Mouse (Mus musculus): ENCODE measurements around the gene Als2cr12.
A peak's percentile ranks its signal among the peaks of the same experiment; 100 is the strongest.
"Not testable (repeated sequence)": the region's sequence is repeated elsewhere in the genome, so short reads cannot be mapped to it uniquely, and the experiment has no call there.

Als2cr12 gene

GRCm38 (mm10) chr1:58695810-58696209 is at the start of gene Als2cr12:
Als2cr12 (minus strand) TSS chr1:58695989.
- DNase-seq (ENCODE audit: low spot score): not testable (repeated sequence)

- no peak for DNase-seq (ENCODE audit: low spot score)
These were observed 48.9 kb upstream of the Als2cr12 start for GRCm38 (mm10) chr1:58744645-58745044.

GRCm38 (mm10) chr1:58743252-58743651 is 47.5 kb upstream of the Als2cr12 start:
- DNase-seq (ENCODE audit: low spot score): no peak

- no peak for DNase-seq (ENCODE audit: low spot score)
These were observed 46.8 kb upstream of the Als2cr12 start for GRCm38 (mm10) chr1:58742571-58743021.

GRCm38 (mm10) chr1:58739529-58739928 is 43.7 kb upstream of the Als2cr12 start:
- no peak for DNase-seq (ENCODE audit: low spot score)

- DNase-seq (ENCODE audit: low spot score): no peak
These were observed 41.2 kb upstream of the Als2cr12 start for GRCm38 (mm10) chr1:58736968-58737367.

- no peak for DNase-seq (ENCODE audit: low spot score)
These were observed 40.2 kb upstream of the Als2cr12 start for GRCm38 (mm10) chr1:58735962-58736361.

- no peak for DNase-seq (ENCODE audit: low spot score)
These were observed 38.5 kb upstream of the Als2cr12 start for GRCm38 (mm10) chr1:58734043-58734920.

GRCm38 (mm10) chr1:58733636-58734035 is 37.8 kb upstream of the Als2cr12 start:
- DNase-seq (ENCODE audit: low spot score): no peak

- no peak for DNase-seq (ENCODE audit: low spot score)
These were observed 32.7 kb upstream of the Als2cr12 start for GRCm38 (mm10) chr1:58728590-58728868.

- DNase-seq (ENCODE audit: low spot score): no peak
These were observed 32.2 kb upstream of the Als2cr12 start for GRCm38 (mm10) chr1:58727747-58728589.

- DNase-seq (ENCODE audit: low spot score): peak; percentile 84
These were observed 31.4 kb upstream of the Als2cr12 start for GRCm38 (mm10) chr1:58727019-58727746.

- DNase-seq (ENCODE audit: low spot score): no peak
These were observed 30.0 kb upstream of the Als2cr12 start for GRCm38 (mm10) chr1:58725767-58726166.

- DNase-seq (ENCODE audit: low spot score): no peak
These were observed 29.3 kb upstream of the Als2cr12 start for GRCm38 (mm10) chr1:58725095-58725494.

GRCm38 (mm10) chr1:58724533-58724932 is 28.7 kb upstream of the Als2cr12 start:
- no peak for DNase-seq (ENCODE audit: low spot score)

- DNase-seq (ENCODE audit: low spot score): no peak
These were observed 28.1 kb upstream of the Als2cr12 start for GRCm38 (mm10) chr1:58723809-58724405.

GRCm38 (mm10) chr1:58723062-58723808 is 27.4 kb upstream of the Als2cr12 start:
- no peak for DNase-seq (ENCODE audit: low spot score)

GRCm38 (mm10) chr1:58722115-58722938 is 26.5 kb upstream of the Als2cr12 start:
- DNase-seq (ENCODE audit: low spot score): no peak

GRCm38 (mm10) chr1:58720988-58721387 is 25.2 kb upstream of the Als2cr12 start:
- no peak for DNase-seq (ENCODE audit: low spot score)

- peak; percentile 68 for DNase-seq (ENCODE audit: low spot score)
These were observed 24.3 kb upstream of the Als2cr12 start for GRCm38 (mm10) chr1:58720090-58720489.
